Comparison of ENCODE assay signal across 9 mouse cellular contexts in the genomic region with DNA sequence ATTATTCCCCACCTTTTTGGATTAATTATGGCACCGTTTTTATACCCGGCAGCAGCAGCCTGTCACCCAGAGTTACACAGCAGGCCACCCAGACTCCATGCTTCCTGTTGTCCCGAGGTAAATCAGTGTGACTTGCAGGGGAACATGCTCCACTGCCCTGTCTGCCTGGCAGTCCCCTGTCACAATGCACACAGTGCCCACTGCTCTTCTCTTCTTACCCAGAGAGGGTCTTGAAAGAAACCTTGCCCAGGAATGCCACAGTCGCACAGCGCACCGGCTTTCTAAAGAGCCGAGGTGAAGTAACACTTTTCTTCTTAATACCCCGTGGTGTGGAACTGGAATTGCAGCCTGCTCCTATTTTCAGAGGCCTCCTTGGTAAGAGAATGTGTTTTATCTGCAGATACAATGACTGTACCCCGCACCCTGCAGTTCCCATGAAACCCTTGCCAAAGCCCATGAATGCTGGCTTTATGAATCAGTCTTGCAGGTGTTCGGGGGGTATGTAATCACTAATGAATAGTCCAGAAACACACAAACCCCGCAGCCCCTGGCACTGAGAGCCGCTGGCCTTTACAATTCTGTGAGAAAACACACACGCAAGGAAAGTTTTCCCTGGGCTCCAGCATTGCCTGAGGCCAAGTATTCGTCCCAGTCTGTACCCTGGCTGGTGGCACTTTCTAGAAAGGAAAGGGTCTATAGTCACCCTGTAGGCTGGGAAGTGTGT.
A peak's percentile ranks its signal among the peaks of the same experiment; 100 is the strongest.
DNase-seq lines count a peak whose midpoint lies in the region; ATAC-seq lines count a peak whose summit lies in the region.
"Had no signal": no experiment of that assay in that cellular context is flagged by ENCODE, and none has a peak within 500 bp of the region (broad histone marks: within the 10 kb centered on the region; RNA-seq: fewer than 3 reads in every experiment).

No protein-coding gene starts in this region.

- H3K9me3 ChIP-seq in forebrain, embryonic 14.5 days (replicated peaks; ENCODE audit: control insufficient read depth, low read length), result no peaks in the 10 kb centered on the region
- H3K9me3 ChIP-seq in midbrain, embryonic 10.5 days (replicated peaks), result 0 out of 2 replicates have a peak, but pooled peaks cover 3% of the 10 kb centered on the region

- ATAC-seq in forebrain, embryonic 14.5 days, result peak; percentile 89
- ATAC-seq in cerebellum, adult (ENCODE audit: insufficient number of reproducible peaks, low FRiP score, low TSS enrichment), result no peak

- DNase-seq in right cerebral cortex, postnatal 4 days, result peak; percentile 22
- DNase-seq in right cerebral cortex, postnatal 36 days (ENCODE audit: low spot score in 2 of 2), result no peak
- DNase-seq in forebrain, embryonic 14.5 days (ENCODE audit: low spot score), result peak; percentile 95
- DNase-seq in midbrain, embryonic 10.5 days (ENCODE audit: low spot score), result no peak
- no peak for DNase-seq in ovary, postnatal 14 days (ENCODE audit: low spot score)
- DNase-seq in T-cell, adult 2 months (ENCODE audit: low spot score), result no peak
- DNase-seq: heart, postnatal 36 days; thymus, postnatal 4 days had no signal

- peaks cover 38% of the 10 kb centered on the region for H3K4me1 ChIP-seq in forebrain, embryonic 14.5 days (ENCODE audit: control insufficient read depth, insufficient read depth, low read length)
- peaks cover 24% of the 10 kb centered on the region for H3K4me1 ChIP-seq in midbrain, embryonic 10.5 days

- no peaks in the 10 kb centered on the region for H3K36me3 ChIP-seq in forebrain, embryonic 14.5 days (ENCODE audit: control insufficient read depth, insufficient read depth, low read length)
- no peaks in the 10 kb centered on the region for H3K36me3 ChIP-seq in midbrain, embryonic 10.5 days

- 8% methylated on average over 14 of the region's 14 CpGs for WGBS in forebrain, embryonic 14.5 days
- whole genome bisulfite sequencing in midbrain, embryonic 10.5 days, result 64% methylated on average over 14 of the region's 14 CpGs

- no peaks in the 10 kb centered on the region for H3K27me3 ChIP-seq in forebrain, embryonic 14.5 days (replicated peaks; ENCODE audit: control insufficient read depth, insufficient read depth, low read length)
- H3K27me3 ChIP-seq in midbrain, embryonic 10.5 days (ENCODE audit: low read depth, poor library complexity, severe bottlenecking), result no peaks in the 10 kb centered on the region

- H3K9ac ChIP-seq in forebrain, embryonic 14.5 days (ENCODE audit: low read length), result peak overlapping the region; percentile 40

- H3K4me3 ChIP-seq in forebrain, embryonic 14.5 days (ENCODE audit: low read depth, low read length), result no peak overlapping the region
- H3K4me3 ChIP-seq in midbrain, embryonic 10.5 days, result no peak overlapping the region

- H3K4me2 ChIP-seq in forebrain, embryonic 14.5 days (ENCODE audit: low read length), result peak overlapping the region; percentile 40; the same call in 1 of the 2 replicates

- H3K27ac ChIP-seq in forebrain, embryonic 14.5 days (ENCODE audit: low read depth, low read length), result peak overlapping the region; percentile 95
- H3K27ac ChIP-seq in midbrain, embryonic 10.5 days (replicated peaks), result peak overlapping the region; percentile 49; the same call in 1 of the 2 replicates

Comparison
In these comparisons a context has a peak if more than half of its experiments do, and no peak if none do; other contexts are left out.
1. DNase-seq: peak in right cerebral cortex, postnatal 4 days (single experiment) and forebrain, embryonic 14.5 days (single experiment); none in right cerebral cortex, postnatal 36 days (0 of 2), midbrain, embryonic 10.5 days (single experiment), ovary, postnatal 14 days (single experiment) and T-cell, adult 2 months (single experiment).